Mouse (Mus musculus): Measurements from ENCODE around the gene Nfia.

The Nfia gene

GRCm38 (mm10) chr4:97868307-97868937, 95.9 kb downstream of the Nfia start:
- no peak for DNase-seq (ENCODE audit: low spot score in 2 of 2)

GRCm38 (mm10) chr4:97868938-97869440, 96.5 kb downstream of the Nfia start:
- DNase-seq (ENCODE audit: low spot score in 2 of 2), result peak; percentile 96 to 97

- DNase-seq (ENCODE audit: low spot score in 2 of 2), result no peak
Observed at GRCm38 (mm10) chr4:97869451-97869850, 96.9 kb downstream of the Nfia start.

- DNase-seq (ENCODE audit: low spot score in 2 of 2), result no peak
Observed at GRCm38 (mm10) chr4:97871770-97872439, 99.4 kb downstream of the Nfia start.

GRCm38 (mm10) chr4:97874916-97875315, 102.4 kb downstream of the Nfia start:
- DNase-seq (ENCODE audit: low spot score in 2 of 2), result no peak

GRCm38 (mm10) chr4:97875901-97876300, 103.4 kb downstream of the Nfia start:
- DNase-seq (ENCODE audit: low spot score in 2 of 2), result no peak

- DNase-seq (ENCODE audit: low spot score in 2 of 2), result no peak
Observed at GRCm38 (mm10) chr4:97879696-97880095, 107.2 kb downstream of the Nfia start.

GRCm38 (mm10) chr4:97880120-97881055, 107.9 kb downstream of the Nfia start:
- no peak for DNase-seq (ENCODE audit: low spot score in 2 of 2)

- DNase-seq (ENCODE audit: low spot score in 2 of 2), result no peak
Observed at GRCm38 (mm10) chr4:97885574-97885973, 113.0 kb downstream of the Nfia start.

- no peak for DNase-seq (ENCODE audit: low spot score in 2 of 2)
Observed at GRCm38 (mm10) chr4:97886220-97886619, 113.7 kb downstream of the Nfia start.

- DNase-seq (ENCODE audit: low spot score in 2 of 2), result no peak
Observed at GRCm38 (mm10) chr4:97887228-97887627, 114.7 kb downstream of the Nfia start.

GRCm38 (mm10) chr4:97891063-97891462, 118.5 kb downstream of the Nfia start:
- DNase-seq (ENCODE audit: low spot score in 2 of 2), result no peak

- no peak for DNase-seq (ENCODE audit: low spot score in 2 of 2)
Observed at GRCm38 (mm10) chr4:97891611-97892010, 119.1 kb downstream of the Nfia start.

- no peak for DNase-seq (ENCODE audit: low spot score in 2 of 2)
Observed at GRCm38 (mm10) chr4:97893915-97894884, 121.7 kb downstream of the Nfia start.

GRCm38 (mm10) chr4:97895940-97896339, 123.4 kb downstream of the Nfia start:
- DNase-seq (ENCODE audit: low spot score in 2 of 2), result no peak

GRCm38 (mm10) chr4:97900256-97900944, 127.9 kb downstream of the Nfia start:
- no peak for DNase-seq (ENCODE audit: low spot score in 2 of 2)

- DNase-seq (ENCODE audit: low spot score in 2 of 2), result no peak
Observed at GRCm38 (mm10) chr4:97905826-97906225, 133.3 kb downstream of the Nfia start.

- no peak for DNase-seq (ENCODE audit: low spot score in 2 of 2)
Observed at GRCm38 (mm10) chr4:97908576-97909147, 136.1 kb downstream of the Nfia start.

GRCm38 (mm10) chr4:97910115-97910776, 137.7 kb downstream of the Nfia start:
- DNase-seq (ENCODE audit: low spot score in 2 of 2), result no peak

All from frontal cortex, postnatal 25 days (tissue).